Mouse (Mus musculus) kidney, postnatal 0 days (tissue): Measurements from ENCODE around the gene Gpld1. TPM values are rescaled to one million over a fixed set of nuclear protein-coding genes. Genes with fewer than 3 reads are reported as not detected.

Source experiments
- ATAC-seq: fragments of 200-750 bp; cut with Nextera tagmentation; replicated peaks from 2 replicates; pipeline ENCODE4 v1.8.0; 2017; ENCODE audit warnings: low read depth, moderate number of reproducible peaks, moderate TSS enrichment, moderate library complexity; ENCODE audit not compliant: low FRiP score
- DNase-seq: peaks from one replicate; pipeline ENCODE4 v3.0.0-alpha.2; 2016; ENCODE audit warnings: low spot score
- H3K27ac ChIP-seq: fragments of 300-500 bp; sonication (generic); 2 replicates; pipeline ENCODE4 v1.5.1; 2014; ENCODE audit warnings: mild to moderate bottlenecking
- H3K27me3 ChIP-seq: fragments of 300-500 bp; sonication (generic); 2 replicates; pipeline ENCODE4 v1.6.1; 2014; ENCODE audit warnings: low read length, mixed read lengths; ENCODE audit not compliant: insufficient read depth
- H3K36me3 ChIP-seq: fragments of 300-500 bp; sonication (generic); 2 replicates; pipeline ENCODE4 v1.6.1; 2014; ENCODE audit warnings: low read length, mixed read lengths; ENCODE audit not compliant: insufficient read depth
- H3K4me1 ChIP-seq: fragments of 300-500 bp; sonication (generic); replicated peaks from 2 replicates; pipeline ENCODE4 v1.6.1; 2014; ENCODE audit warnings: antibody characterized with exemption, low read length, mixed read lengths; ENCODE audit not compliant: insufficient read depth
- H3K4me2 ChIP-seq: fragments of 300-500 bp; sonication (generic); 2 replicates; pipeline ENCODE4 v1.6.1; 2014; ENCODE audit warnings: mild to moderate bottlenecking, low read length, moderate library complexity, mixed read lengths
- H3K4me3 ChIP-seq: fragments of 300-500 bp; sonication (generic); replicated peaks from 2 replicates; pipeline ENCODE4 v1.5.1; 2014; ENCODE audit warnings: low read depth, low read length
- H3K9ac ChIP-seq: fragments of 300-500 bp; sonication (generic); 2 replicates; pipeline ENCODE4 v1.6.1; 2014; ENCODE audit warnings: low read depth, low read length
- H3K9me3 ChIP-seq: fragments of 300-500 bp; sonication (generic); replicated peaks from 2 replicates; pipeline ENCODE4 v1.6.1; 2016; ENCODE audit warnings: low read length, inconsistent platforms, mixed read lengths
- CTCF ChIP-seq: IDR thresholded peaks from 2 replicates; pipeline ENCODE4 v1.5.1; 2016; ENCODE audit warnings: antibody characterized with exemption, low read depth, mild to moderate bottlenecking, moderate library complexity
- WGBS: fragments of 180-500 bp; shearing (Covaris S2); extraction: QIAGEN DNeasy Blood & Tissue Kit; methylation state at CpG from one replicate; pipeline ENCODE4 v1.1.7; 2014; 5-methylcytosine and 5-hydroxymethylcytosine counted together
- polyA plus RNA-seq: library from polyadenylated mRNA; unstranded; fragments of >200 nt; fragmentation: Nextera tagmentation; extraction: Ambion mirVana; gene quantifications from 2 replicates; pipeline ENCODE4 v1.2.1, GENCODE M21; 2015

Gpld1 gene
- polyA plus RNA-seq, 1 experiment from 2014 or later = 0.86 TPM

DNA sequence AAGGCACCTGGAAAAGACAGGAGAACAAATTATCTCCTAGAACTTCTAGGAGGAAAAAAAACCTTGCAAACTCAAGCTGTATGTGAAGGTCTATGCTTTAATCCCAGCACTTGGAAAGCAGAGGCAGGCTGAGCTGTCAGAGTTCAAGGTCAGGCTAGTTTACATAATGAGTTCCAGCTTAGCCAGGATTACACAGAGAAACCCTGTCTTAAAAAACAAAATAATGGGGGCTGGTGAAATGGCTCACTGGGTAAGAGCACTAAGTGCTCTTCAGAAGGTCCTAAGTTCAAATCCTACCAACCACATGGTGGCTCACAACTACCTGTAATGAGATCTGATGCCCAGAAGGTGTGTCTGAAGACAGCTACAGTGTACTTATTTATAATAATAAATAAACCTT, 12.4 kb upstream of the Gpld1 start:
- no peak overlapping the region for H3K27ac ChIP-seq
- TF ChIP-seq CTCF = no peak
- H3K27me3 ChIP-seq = no peaks in the 10 kb centered on the region
- H3K4me2 ChIP-seq = no peak overlapping the region
- H3K36me3 ChIP-seq = no peaks in the 10 kb centered on the region
- no peaks in the 10 kb centered on the region for H3K4me1 ChIP-seq
- H3K9ac ChIP-seq = no peak overlapping the region
- ATAC-seq (no peak), DNase-seq (no peak)
- H3K4me3 ChIP-seq = no peak overlapping the region
- no peaks in the 10 kb centered on the region for H3K9me3 ChIP-seq

GRCm38 (mm10) chr13:24933199-24933598, 9.8 kb upstream of the Gpld1 start:
- no peaks in the 10 kb centered on the region for H3K27me3 ChIP-seq
- ATAC-seq (no peak), DNase-seq (no peak)
- TF ChIP-seq CTCF = no peak
- no peaks in the 10 kb centered on the region for H3K36me3 ChIP-seq
- no peak overlapping the region for H3K27ac ChIP-seq
- H3K4me3 ChIP-seq = no peak overlapping the region
- H3K4me2 ChIP-seq = no peak overlapping the region
- H3K9ac ChIP-seq = no peak overlapping the region
- no peaks in the 10 kb centered on the region for H3K9me3 ChIP-seq
- no peaks in the 10 kb centered on the region for H3K4me1 ChIP-seq
- WGBS = 93% methylated on average over 7 of the region's 7 CpGs

DNA sequence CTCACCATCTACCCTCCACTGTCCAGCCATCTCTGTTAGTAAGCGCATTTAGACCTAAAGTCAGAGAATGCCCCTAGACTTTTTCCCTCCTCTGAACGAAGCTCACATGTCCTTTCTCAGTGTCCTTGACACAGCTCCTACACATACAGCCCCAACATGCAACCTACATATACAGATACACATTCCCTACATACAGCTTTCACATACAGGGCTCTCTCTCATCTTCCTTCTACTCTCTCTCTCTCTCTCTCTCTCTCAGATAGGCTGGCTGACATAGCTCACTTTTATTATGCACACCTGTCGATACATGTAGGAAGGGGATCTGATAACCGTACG, 6.2 kb upstream of the Gpld1 start:
- WGBS = 26% methylated on average over 5 of the region's 5 CpGs
- Histone ChIP-seq H3K27ac (no peak overlapping the region), H3K4me1 (no peaks in the 10 kb centered on the region), H3K4me3 (peak overlapping the region; percentile 96), H3K36me3 (no peaks in the 10 kb centered on the region), H3K4me2 (peak overlapping the region; percentile 75), H3K9me3 (no peaks in the 10 kb centered on the region), H3K27me3 (no peaks in the 10 kb centered on the region), H3K9ac (peak overlapping the region; percentile 96)
- ATAC-seq (no peak; the same call in 1 of the 2 replicates), DNase-seq (no peak)
- no peak for TF ChIP-seq CTCF

DNA sequence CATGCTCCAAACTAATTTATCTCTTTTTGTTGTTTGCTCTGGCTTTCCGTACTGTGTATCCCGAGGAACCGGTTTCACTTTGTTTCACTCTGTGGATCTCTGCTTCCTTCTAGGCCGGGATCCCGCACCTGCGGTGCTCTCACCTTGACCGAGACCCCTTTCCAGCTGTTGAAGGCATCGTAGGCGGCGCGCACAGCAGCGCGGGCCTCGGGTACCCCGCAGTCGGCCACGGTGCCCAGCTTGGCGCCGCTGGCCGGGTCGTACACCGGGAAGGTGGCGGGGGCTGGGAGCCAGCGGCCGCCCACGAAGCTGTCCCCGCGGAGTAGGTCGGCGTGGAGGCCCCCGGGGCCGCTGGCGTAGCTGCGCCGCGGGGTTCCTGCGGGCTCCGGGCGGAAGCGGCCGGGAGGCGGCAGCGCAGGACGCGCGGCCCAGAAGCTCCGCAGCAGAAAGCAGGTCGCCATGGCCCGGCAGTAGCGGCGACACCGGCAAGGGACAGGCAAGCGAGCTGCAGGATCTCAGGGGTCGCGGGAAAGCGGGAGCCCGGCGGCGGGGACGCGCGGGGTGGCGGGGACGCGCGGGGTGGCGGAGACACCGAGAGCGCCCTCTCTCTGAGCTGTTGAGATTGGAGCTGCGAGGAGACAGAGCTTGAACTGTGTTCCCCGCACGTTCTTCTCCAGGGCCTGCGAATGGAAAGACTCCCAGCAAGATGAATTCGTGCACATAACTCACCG, 5.7 kb upstream of the Gpld1 start, which contains the start of gene Aldh5a1:
Gene Aldh5a1 (minus strand): TSS at position 554 of the 731 bp plus-strand sequence.
- Histone ChIP-seq H3K4me2 (peak within 1 kb of the TSS; percentile 75), H3K4me3 (peak within 1 kb of the TSS; percentile 96), H3K4me1 (no peaks in the 10 kb centered on the region), H3K9ac (peak within 1 kb of the TSS; percentile 96), H3K36me3 (no peaks in the 10 kb centered on the region), H3K9me3 (no peaks in the 10 kb centered on the region), H3K27me3 (no peaks in the 10 kb centered on the region), H3K27ac (peak within 1 kb of the TSS; percentile 87)
- ATAC-seq (peak; percentile 67), DNase-seq (peak; percentile 88)
- peak; percentile 59 for TF ChIP-seq CTCF
- WGBS = under 1% methylated on average over 73 of the region's 75 CpGs

GRCm38 (mm10) chr13:24937839-24938166, 5.1 kb upstream of the Gpld1 start:
- H3K27me3 ChIP-seq = no peaks in the 10 kb centered on the region
- 17% methylated on average over 12 of the region's 12 CpGs for WGBS
- peak; percentile 8; the same call in 1 of the 2 replicates for ATAC-seq
- peak overlapping the region; percentile 75 for H3K4me2 ChIP-seq
- no peak for DNase-seq
- H3K36me3 ChIP-seq = no peaks in the 10 kb centered on the region
- H3K4me1 ChIP-seq = no peaks in the 10 kb centered on the region
- TF ChIP-seq CTCF = no peak
- H3K9ac ChIP-seq = peak overlapping the region; percentile 96
- H3K4me3 ChIP-seq = peak overlapping the region; percentile 96
- H3K9me3 ChIP-seq = no peaks in the 10 kb centered on the region
- peak overlapping the region; percentile 87; the same call in 1 of the 2 replicates for H3K27ac ChIP-seq

DNA sequence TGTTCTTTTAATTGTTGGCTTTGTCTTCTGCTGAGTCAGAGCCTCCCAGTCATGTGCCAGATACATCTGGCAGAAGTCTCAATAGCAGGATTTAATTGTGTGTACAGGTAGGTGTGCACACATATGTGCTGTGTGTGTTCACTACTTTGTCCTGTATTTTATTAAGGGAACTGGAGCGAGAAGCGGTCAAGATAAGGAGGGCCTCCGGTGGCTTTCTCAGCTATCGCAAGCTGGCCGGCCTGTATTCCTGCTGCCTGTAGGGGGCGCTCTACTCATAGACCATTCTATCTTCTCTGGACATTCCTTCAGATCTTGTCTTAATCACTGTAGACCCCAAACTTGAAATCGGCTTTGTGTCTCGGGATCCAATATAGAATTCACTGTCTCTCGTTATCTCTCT, 4.3 kb upstream of the Gpld1 start:
- H3K4me1 ChIP-seq = no peaks in the 10 kb centered on the region
- H3K4me2 ChIP-seq = no peak overlapping the region
- H3K4me3 ChIP-seq = no peak overlapping the region
- WGBS = 29% methylated on average over 9 of the region's 9 CpGs
- ATAC-seq (0 out of 2 replicates have a peak, but pooled peaks have one; percentile 29), DNase-seq (peak; percentile 93)
- H3K9me3 ChIP-seq = no peaks in the 10 kb centered on the region
- H3K27ac ChIP-seq = no peak overlapping the region
- H3K27me3 ChIP-seq = no peaks in the 10 kb centered on the region
- H3K36me3 ChIP-seq = no peaks in the 10 kb centered on the region
- TF ChIP-seq CTCF = peak; percentile 90
- H3K9ac ChIP-seq = no peak overlapping the region

DNA sequence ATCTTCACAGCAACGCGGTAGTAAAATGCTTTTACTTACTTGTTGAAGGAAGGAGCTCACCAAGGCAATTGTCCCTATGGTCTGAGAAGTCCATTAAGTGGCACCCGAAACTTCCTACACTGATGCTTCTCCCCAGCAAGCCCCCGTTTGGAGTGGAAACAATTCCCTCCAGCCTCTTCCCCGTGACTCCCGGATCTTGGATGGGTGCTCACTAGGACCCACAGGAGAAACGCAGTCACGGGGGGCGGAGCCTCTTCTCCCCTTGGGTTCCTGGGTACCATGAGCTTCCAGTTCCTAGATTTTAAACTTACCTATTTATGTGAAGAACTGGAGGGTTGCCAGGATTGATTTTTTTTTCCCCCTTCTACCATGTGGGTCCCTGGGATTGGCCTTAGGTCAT, 3.5 kb upstream of the Gpld1 start:
- no peak overlapping the region for H3K9ac ChIP-seq
- 93% methylated on average over 9 of the region's 9 CpGs for WGBS
- no peak for ATAC-seq

More for the DNA sequence above, 3.5 kb upstream of the Gpld1 start:
- Histone ChIP-seq H3K36me3 (no peaks in the 10 kb centered on the region), H3K4me3 (no peak overlapping the region), H3K9me3 (no peaks in the 10 kb centered on the region), H3K27ac (no peak overlapping the region), H3K4me1 (no peaks in the 10 kb centered on the region), H3K27me3 (no peaks in the 10 kb centered on the region), H3K4me2 (no peak overlapping the region)
- TF ChIP-seq CTCF = no peak
- no peak for DNase-seq
